Mouse (Mus musculus) kidney, adult 9 months (tissue): Measurements from ENCODE around the gene Fbxw4.

Experiments used
- DNase-seq: peaks from one replicate; pipeline ENCODE4 v3.0.0; 2022

Gene Fbxw4

GRCm38 (mm10) chr19:45533617-45534016 is 126.5 kb downstream of the Fbxw4 start:
- no peak for DNase-seq

- DNase-seq = no peak
These were observed 128.6 kb downstream of the Fbxw4 start for GRCm38 (mm10) chr19:45531554-45531953.

- DNase-seq = no peak
These were observed 129.7 kb downstream of the Fbxw4 start for GRCm38 (mm10) chr19:45530200-45530995.

GRCm38 (mm10) chr19:45529294-45529693 is 130.8 kb downstream of the Fbxw4 start:
- no peak for DNase-seq
